Mouse (Mus musculus): Measurements from ENCODE around the gene Casq1.

GRCm38 (mm10) chr1:172191578-172191977, 28.1 kb downstream of the Casq1 start:
- TF ChIP-seq CTCF (IDR thresholded peaks at IDR 0.05; ENCODE audit: borderline replicate concordance, extremely low read depth, insufficient read depth, insufficient read length) (no peak), POLR2A (IDR thresholded peaks at IDR 0.05; ENCODE audit: borderline replicate concordance, extremely low read depth, insufficient read depth, insufficient read length, poor library complexity, severe bottlenecking) (no peak)
